Mouse (Mus musculus): ENCODE data around the gene Tbc1d8b. TPM values are rescaled to one million over a fixed set of nuclear protein-coding genes. Genes with fewer than 3 reads are reported as not detected.

Gene Tbc1d8b
- polyA plus RNA-seq, 1 experiment from 2014 or later = 1.8 TPM

GRCm38 (mm10) chrX:139762546-139762945 lies 77.8 kb downstream of the Tbc1d8b start:
- no peak for ATAC-seq (ENCODE audit: insufficient read depth)
- Histone ChIP-seq H3K36me3 (ENCODE audit: insufficient read depth) (no peaks in the 10 kb centered on the region), H3K4me1 (ENCODE audit: insufficient read depth) (no peaks in the 10 kb centered on the region), H3K9ac (no peak overlapping the region), H3K4me2 (no peak overlapping the region), H3K27ac (ENCODE audit: low read depth) (no peak overlapping the region), H3K9me3 (ENCODE audit: low read depth, low read length) (no peaks in the 10 kb centered on the region), H3K27me3 (ENCODE audit: insufficient read depth, low read length) (no peaks in the 10 kb centered on the region), H3K4me3 (ENCODE audit: low read depth, low read length) (no peak overlapping the region)
- TF ChIP-seq CTCF (IDR thresholded peaks at IDR 0.05; ENCODE audit: low read depth) = peak; percentile 50
- 68% methylated on average over 2 of the region's 2 CpGs for WGBS
- DNase-seq = peak; percentile 60

GRCm38 (mm10) chrX:139769975-139770637 lies 85.3 kb downstream of the Tbc1d8b start:
- Histone ChIP-seq H3K4me3 (ENCODE audit: low read depth, low read length) (no peak overlapping the region), H3K4me1 (ENCODE audit: insufficient read depth) (no peaks in the 10 kb centered on the region), H3K36me3 (ENCODE audit: insufficient read depth) (no peaks in the 10 kb centered on the region), H3K27ac (ENCODE audit: low read depth) (no peak overlapping the region), H3K27me3 (ENCODE audit: insufficient read depth, low read length) (no peaks in the 10 kb centered on the region), H3K9ac (no peak overlapping the region), H3K4me2 (no peak overlapping the region), H3K9me3 (ENCODE audit: low read depth, low read length) (no peaks in the 10 kb centered on the region)
- ATAC-seq (ENCODE audit: insufficient read depth) = no peak
- peak; percentile 14 for DNase-seq
- WGBS = 54% methylated on average over 13 of the region's 13 CpGs
- TF ChIP-seq CTCF (IDR thresholded peaks at IDR 0.05; ENCODE audit: low read depth) = no peak

GRCm38 (mm10) chrX:139774309-139775083 lies 89.7 kb downstream of the Tbc1d8b start:
- Histone ChIP-seq H3K27ac (ENCODE audit: low read depth) (no peak overlapping the region), H3K4me2 (no peak overlapping the region), H3K9me3 (ENCODE audit: low read depth, low read length) (no peaks in the 10 kb centered on the region), H3K4me1 (ENCODE audit: insufficient read depth) (no peaks in the 10 kb centered on the region), H3K4me3 (ENCODE audit: low read depth, low read length) (no peak overlapping the region), H3K27me3 (ENCODE audit: insufficient read depth, low read length) (no peaks in the 10 kb centered on the region), H3K9ac (no peak overlapping the region), H3K36me3 (ENCODE audit: insufficient read depth) (no peaks in the 10 kb centered on the region)
- TF ChIP-seq CTCF (IDR thresholded peaks at IDR 0.05; ENCODE audit: low read depth) = peak; percentile 68
- ATAC-seq (ENCODE audit: insufficient read depth) (peak; percentile 77; the same call in 1 of the 2 replicates), DNase-seq (peak; percentile 71)
- WGBS = 24% methylated on average over 18 of the region's 18 CpGs

- Histone ChIP-seq H3K9me3 (ENCODE audit: low read depth, low read length) (no peaks in the 10 kb centered on the region), H3K4me3 (ENCODE audit: low read depth, low read length) (no peak overlapping the region), H3K4me1 (ENCODE audit: insufficient read depth) (no peaks in the 10 kb centered on the region), H3K27me3 (ENCODE audit: insufficient read depth, low read length) (no peaks in the 10 kb centered on the region), H3K9ac (no peak overlapping the region), H3K36me3 (ENCODE audit: insufficient read depth) (no peaks in the 10 kb centered on the region), H3K4me2 (no peak overlapping the region), H3K27ac (ENCODE audit: low read depth) (no peak overlapping the region)
- DNase-seq (peak; percentile 33), ATAC-seq (ENCODE audit: insufficient read depth) (no peak)
- WGBS = 64% methylated on average over 7 of the region's 7 CpGs
- no peak for TF ChIP-seq CTCF (IDR thresholded peaks at IDR 0.05; ENCODE audit: low read depth)
These were observed 90.4 kb downstream of the Tbc1d8b start for GRCm38 (mm10) chrX:139775084-139775612.

GRCm38 (mm10) chrX:139777357-139777756 lies 92.6 kb downstream of the Tbc1d8b start:
- no peak overlapping the region for H3K27ac ChIP-seq (ENCODE audit: low read depth)
- no peak for ATAC-seq (ENCODE audit: insufficient read depth)
- H3K36me3 ChIP-seq (ENCODE audit: insufficient read depth) = no peaks in the 10 kb centered on the region
- no peaks in the 10 kb centered on the region for H3K4me1 ChIP-seq (ENCODE audit: insufficient read depth)
- DNase-seq = no peak
- no peak for TF ChIP-seq CTCF (IDR thresholded peaks at IDR 0.05; ENCODE audit: low read depth)
- no peak overlapping the region for H3K4me3 ChIP-seq (ENCODE audit: low read depth, low read length)
- no peaks in the 10 kb centered on the region for H3K9me3 ChIP-seq (ENCODE audit: low read depth, low read length)
- H3K9ac ChIP-seq = no peak overlapping the region
- H3K27me3 ChIP-seq (ENCODE audit: insufficient read depth, low read length) = no peaks in the 10 kb centered on the region
- no peak overlapping the region for H3K4me2 ChIP-seq
- WGBS = 43% methylated on average over 4 of the region's 4 CpGs

GRCm38 (mm10) chrX:139778886-139779285 lies 94.1 kb downstream of the Tbc1d8b start:
- Histone ChIP-seq H3K4me2 (no peak overlapping the region), H3K27me3 (ENCODE audit: insufficient read depth, low read length) (no peaks in the 10 kb centered on the region), H3K4me1 (ENCODE audit: insufficient read depth) (no peaks in the 10 kb centered on the region), H3K9me3 (ENCODE audit: low read depth, low read length) (no peaks in the 10 kb centered on the region), H3K4me3 (ENCODE audit: low read depth, low read length) (no peak overlapping the region), H3K36me3 (ENCODE audit: insufficient read depth) (no peaks in the 10 kb centered on the region), H3K9ac (no peak overlapping the region), H3K27ac (ENCODE audit: low read depth) (no peak overlapping the region)
- DNase-seq (no peak), ATAC-seq (ENCODE audit: insufficient read depth) (no peak)
- WGBS = 53% methylated on average over 1 of the region's 1 CpGs
- no peak for TF ChIP-seq CTCF (IDR thresholded peaks at IDR 0.05; ENCODE audit: low read depth)

- Histone ChIP-seq H3K4me3 (ENCODE audit: low read depth, low read length) (no peak overlapping the region), H3K36me3 (ENCODE audit: insufficient read depth) (no peaks in the 10 kb centered on the region), H3K4me2 (no peak overlapping the region), H3K27me3 (ENCODE audit: insufficient read depth, low read length) (no peaks in the 10 kb centered on the region), H3K9ac (no peak overlapping the region), H3K9me3 (ENCODE audit: low read depth, low read length) (no peaks in the 10 kb centered on the region), H3K4me1 (ENCODE audit: insufficient read depth) (no peaks in the 10 kb centered on the region), H3K27ac (ENCODE audit: low read depth) (no peak overlapping the region)
- TF ChIP-seq CTCF (IDR thresholded peaks at IDR 0.05; ENCODE audit: low read depth) = no peak
- WGBS = 55% methylated on average over 5 of the region's 5 CpGs
- ATAC-seq (ENCODE audit: insufficient read depth) = no peak
- peak; percentile 11 for DNase-seq
These were observed 94.6 kb downstream of the Tbc1d8b start for GRCm38 (mm10) chrX:139779401-139779800.

Data from lung, embryonic 14.5 days (tissue).